ENCODE assay signal across 26 mouse cellular contexts in the genomic region with DNA sequence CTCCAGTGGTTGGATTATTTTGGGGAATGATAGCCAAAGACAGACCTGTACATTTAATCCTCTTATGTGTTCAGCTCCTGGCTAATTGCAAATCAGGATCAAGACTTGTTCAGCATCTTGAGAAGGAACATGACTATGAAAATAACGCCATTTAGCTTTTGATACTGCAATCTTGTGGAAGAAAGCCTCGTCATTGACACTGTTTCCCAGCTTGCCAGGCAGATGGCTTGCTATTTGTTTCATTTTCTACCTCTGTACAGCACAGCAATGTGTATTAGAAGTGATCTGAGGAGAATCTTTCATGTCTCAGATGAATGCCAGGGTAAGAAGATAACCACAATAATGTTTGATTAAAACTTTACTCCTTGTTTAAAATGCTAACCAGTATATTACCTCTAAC.
DNase-seq lines count a peak whose midpoint lies in the region; ATAC-seq and TF ChIP-seq lines count a peak whose summit lies in the region.
"Had no signal": no experiment of that assay in that cellular context is flagged by ENCODE, and none has a peak within 500 bp of the region (broad histone marks: within the 10 kb centered on the region; RNA-seq: fewer than 3 reads in every experiment).

No protein-coding gene starts in this region.

- no peaks in the 10 kb centered on the region for H3K9me3 ChIP-seq in midbrain, embryonic 11.5 days (ENCODE audit: control insufficient read depth, low read length)
- no peaks in the 10 kb centered on the region for H3K9me3 ChIP-seq in midbrain, embryonic 16.5 days (replicated peaks; ENCODE audit: control insufficient read depth, low read length, poor library complexity, severe bottlenecking)
- H3K9me3 ChIP-seq: embryonic facial prominence, embryonic 10.5 days; embryonic facial prominence, embryonic 13.5 days; forebrain, embryonic 12.5 days; forebrain, embryonic 15.5 days; hindbrain, embryonic 12.5 days; hindbrain, embryonic 15.5 days had no signal

- no peaks in the 10 kb centered on the region for H3K4me1 ChIP-seq in midbrain, embryonic 11.5 days (ENCODE audit: control insufficient read depth, insufficient read depth, low read length)
- no peaks in the 10 kb centered on the region for H3K4me1 ChIP-seq in midbrain, embryonic 16.5 days (ENCODE audit: control insufficient read depth, insufficient read depth, low read length)
- H3K4me1 ChIP-seq: embryonic facial prominence, embryonic 10.5 days; embryonic facial prominence, embryonic 13.5 days; forebrain, embryonic 12.5 days; forebrain, embryonic 15.5 days; hindbrain, embryonic 12.5 days; hindbrain, embryonic 15.5 days had no signal

- peak overlapping the region; percentile 76 for H3K27ac ChIP-seq in layer of hippocampus, adult 2 months
- H3K27ac ChIP-seq in midbrain, embryonic 11.5 days (ENCODE audit: low read depth, low read length): no peak overlapping the region
- no peak overlapping the region for H3K27ac ChIP-seq in midbrain, embryonic 16.5 days (ENCODE audit: low read length)
- H3K27ac ChIP-seq: embryonic facial prominence, embryonic 10.5 days; embryonic facial prominence, embryonic 13.5 days; forebrain, embryonic 12.5 days; forebrain, embryonic 15.5 days; gastrocnemius, adult 2 months; hindbrain, embryonic 12.5 days; hindbrain, embryonic 15.5 days had no signal

- peak; percentile 31; the same call in 1 of the 2 replicates for ATAC-seq in frontal cortex, adult (ENCODE audit: low TSS enrichment)
- ATAC-seq in midbrain, embryonic 11.5 days (ENCODE audit: low FRiP score): no peak
- ATAC-seq in midbrain, embryonic 16.5 days: no peak
- ATAC-seq: activated CD4-positive, CD25-positive, alpha-beta regulatory T cell, adult 4 months; forebrain, embryonic 15.5 days had no signal

- no peak for TF ChIP-seq CTCF in layer of hippocampus, adult 2 months (conservative IDR thresholded peaks at IDR 0.05)

- no peaks in the 10 kb centered on the region for H3K27me3 ChIP-seq in midbrain, embryonic 11.5 days (ENCODE audit: control insufficient read depth, insufficient read depth, low read length)
- H3K27me3 ChIP-seq in midbrain, embryonic 16.5 days (ENCODE audit: control insufficient read depth, insufficient read depth, low read depth, low read length): no peaks in the 10 kb centered on the region
- H3K27me3 ChIP-seq: embryonic facial prominence, embryonic 13.5 days; forebrain, embryonic 12.5 days; forebrain, embryonic 15.5 days; hindbrain, embryonic 12.5 days; hindbrain, embryonic 15.5 days had no signal

- no peak for DNase-seq in frontal cortex, postnatal 36 days (ENCODE audit: low spot score in 2 of 2)
- DNase-seq in layer of hippocampus, adult 2 months (ENCODE audit: low spot score in 2 of 2): peak in 1 of 2 experiments; percentile 41
- no peak for DNase-seq in layer of hippocampus, postnatal 36 days
- DNase-seq in midbrain, embryonic 11.5 days (ENCODE audit: low spot score, missing footprints): peak; percentile 47
- no peak for DNase-seq in kidney, adult 8-10 months
- DNase-seq: adrenal gland, adult 8-10 months; adrenal gland, postnatal 25 days; cerebellum, adult 11 months; cerebellum, adult 2 months; cerebellum, adult 9-11 months; cerebellum, postnatal 25 days; embryo, embryonic 11 days; gastrocnemius, adult 2 months; gastrocnemius, postnatal 14 days; heart, adult 11 months had no signal

- H3K4me3 ChIP-seq in layer of hippocampus, adult 2 months: no peak overlapping the region
- H3K4me3 ChIP-seq in midbrain, embryonic 11.5 days (ENCODE audit: low read depth, low read length): no peak overlapping the region
- H3K4me3 ChIP-seq in midbrain, embryonic 16.5 days (ENCODE audit: low read depth, low read length): no peak overlapping the region
- H3K4me3 ChIP-seq: embryonic facial prominence, embryonic 10.5 days; embryonic facial prominence, embryonic 13.5 days; erythroblast, embryonic 14.5 days; forebrain, embryonic 12.5 days; forebrain, embryonic 15.5 days; gastrocnemius, adult 2 months; hindbrain, embryonic 12.5 days; hindbrain, embryonic 15.5 days had no signal

- WGBS in midbrain, embryonic 11.5 days: 79% methylated on average over 2 of the region's 2 CpGs
- 67% methylated on average over 2 of the region's 2 CpGs for WGBS in midbrain, embryonic 16.5 days

- H3K4me2 ChIP-seq in midbrain, embryonic 11.5 days: no peak overlapping the region
- no peak overlapping the region for H3K4me2 ChIP-seq in midbrain, embryonic 16.5 days (ENCODE audit: low read length)
- H3K4me2 ChIP-seq: embryonic facial prominence, embryonic 13.5 days; forebrain, embryonic 12.5 days; forebrain, embryonic 15.5 days; heart, embryonic 11.5 days; hindbrain, embryonic 12.5 days; hindbrain, embryonic 15.5 days had no signal

- H3K36me3 ChIP-seq in midbrain, embryonic 11.5 days (ENCODE audit: control insufficient read depth, insufficient read depth, low read length): no peaks in the 10 kb centered on the region
- H3K36me3 ChIP-seq in midbrain, embryonic 16.5 days (ENCODE audit: control insufficient read depth, insufficient read depth, low read length): no peaks in the 10 kb centered on the region
- H3K36me3 ChIP-seq: embryonic facial prominence, embryonic 10.5 days; embryonic facial prominence, embryonic 13.5 days; forebrain, embryonic 12.5 days; forebrain, embryonic 15.5 days; hindbrain, embryonic 12.5 days; hindbrain, embryonic 15.5 days had no signal

- no peak overlapping the region for H3K9ac ChIP-seq in midbrain, embryonic 11.5 days (ENCODE audit: low read length)
- H3K9ac ChIP-seq in midbrain, embryonic 16.5 days (ENCODE audit: low read depth, low read length): no peak overlapping the region
- H3K9ac ChIP-seq: embryonic facial prominence, embryonic 13.5 days; forebrain, embryonic 12.5 days; forebrain, embryonic 15.5 days; hindbrain, embryonic 12.5 days; hindbrain, embryonic 15.5 days had no signal
